Mouse (Mus musculus) heart, embryonic 11.5 days (tissue): ENCODE data around the gene Fbxo10. TPM values are rescaled to one million over a fixed set of nuclear protein-coding genes. Genes with fewer than 3 reads are reported as not detected.
"Not testable (repeated sequence)": the region's sequence is repeated elsewhere in the genome, so short reads cannot be mapped to it uniquely, and the experiment has no call there.

Experiments used
- ATAC-seq: fragments of 200-750 bp; cut with Nextera tagmentation; replicated peaks from 2 replicates; pipeline ENCODE4 v1.8.0; 2017; ENCODE audit warnings: moderate library complexity; ENCODE audit not compliant: insufficient number of reproducible peaks, low FRiP score, low TSS enrichment
- H3K27ac ChIP-seq: fragments of 300-500 bp; sonication (generic); 2 replicates; pipeline ENCODE4 v1.5.1; 2014; ENCODE audit warnings: mild to moderate bottlenecking, low read depth, low read length
- H3K27me3 ChIP-seq: fragments of 300-500 bp; sonication (generic); 2 replicates; pipeline ENCODE4 v1.6.1; 2014; ENCODE audit warnings: mild to moderate bottlenecking, low read length, mixed read lengths; ENCODE audit not compliant: control insufficient read depth, insufficient read depth
- H3K36me3 ChIP-seq: fragments of 300-500 bp; sonication (generic); 2 replicates; pipeline ENCODE4 v1.6.1; 2014; ENCODE audit warnings: mild to moderate bottlenecking, low read length, moderate library complexity, mixed read lengths; ENCODE audit not compliant: control insufficient read depth, insufficient read depth
- H3K4me1 ChIP-seq: fragments of 300-500 bp; sonication (generic); 2 replicates; pipeline ENCODE4 v1.6.1; 2014; ENCODE audit warnings: low read length; ENCODE audit not compliant: control insufficient read depth, insufficient read depth
- H3K4me2 ChIP-seq: fragments of 300-500 bp; sonication (generic); 2 replicates; pipeline ENCODE4 v1.6.1; 2014; ENCODE audit warnings: mild to moderate bottlenecking, moderate library complexity
- H3K4me3 ChIP-seq: fragments of 300-500 bp; sonication (generic); 2 replicates; pipeline ENCODE4 v1.5.1; 2014; ENCODE audit warnings: low read depth, low read length
- H3K9ac ChIP-seq: fragments of 300-500 bp; sonication (generic); 2 replicates; pipeline ENCODE4 v1.6.1; 2014; ENCODE audit warnings: mild to moderate bottlenecking, low read depth, low read length, moderate library complexity
- H3K9me3 ChIP-seq: fragments of 300-500 bp; sonication (generic); replicated peaks from 2 replicates; pipeline ENCODE4 v1.6.1; 2016; ENCODE audit warnings: low read length; ENCODE audit not compliant: control insufficient read depth
- WGBS: fragments of 180-500 bp; shearing (Covaris S2); extraction: QIAGEN DNeasy Blood & Tissue Kit; methylation state at CpG from one replicate; pipeline ENCODE4 v1.1.7; 2014; ENCODE audit not compliant: insufficient replicate concordance; 5-methylcytosine and 5-hydroxymethylcytosine counted together
- polyA plus RNA-seq: library from polyadenylated mRNA; unstranded; fragments of >200 nt; fragmentation: Nextera tagmentation; extraction: Ambion mirVana; gene quantifications from 2 replicates; pipeline ENCODE4 v1.2.1, GENCODE M21; 2014

Fbxo10 gene
- polyA plus RNA-seq, 1 experiment from 2014 or later = 6.4 TPM

DNA sequence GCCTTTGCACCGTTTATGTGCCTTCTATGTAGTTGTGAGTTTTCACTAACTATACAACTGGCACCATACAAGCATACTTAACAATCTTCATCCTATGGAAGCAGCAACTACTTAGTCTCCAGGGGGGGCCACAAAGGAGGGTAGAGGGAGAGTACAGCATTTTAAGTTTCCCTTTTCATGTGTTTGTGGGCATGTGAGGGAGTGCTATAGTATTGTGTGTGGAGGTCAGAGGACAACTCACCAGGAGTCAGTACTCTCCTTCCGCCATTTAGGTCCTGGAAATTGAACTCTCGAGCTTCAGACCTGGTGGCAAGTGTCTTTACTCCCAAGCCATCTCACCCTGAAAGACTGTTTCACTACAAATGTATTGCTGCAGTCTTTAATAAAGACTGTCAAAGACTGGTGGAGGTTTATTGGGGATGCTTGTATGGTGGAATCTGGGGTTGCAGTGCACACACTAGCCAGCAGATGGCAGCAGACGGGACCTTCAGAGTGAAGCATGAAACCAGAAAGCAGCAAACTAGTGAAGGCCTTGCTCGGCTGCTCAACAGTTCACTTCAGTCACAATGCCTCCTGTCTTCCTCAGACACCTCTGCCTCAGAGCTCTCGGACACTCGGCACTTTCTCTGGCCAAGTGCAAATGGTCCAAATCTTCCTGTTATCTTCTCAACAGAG, 12.9 kb upstream of the Fbxo10 start:
- H3K4me2 ChIP-seq = no peak overlapping the region
- no peak overlapping the region for H3K4me3 ChIP-seq
- 25% methylated on average over 7 of the region's 7 CpGs for WGBS
- no peaks in the 10 kb centered on the region for H3K9me3 ChIP-seq
- H3K36me3 ChIP-seq = peaks cover 2% of the 10 kb centered on the region; the same call in 1 of the 2 replicates
- no peak for ATAC-seq
- no peaks in the 10 kb centered on the region for H3K4me1 ChIP-seq
- H3K27me3 ChIP-seq = no peaks in the 10 kb centered on the region
- H3K9ac ChIP-seq = no peak overlapping the region
- no peak overlapping the region for H3K27ac ChIP-seq

DNA sequence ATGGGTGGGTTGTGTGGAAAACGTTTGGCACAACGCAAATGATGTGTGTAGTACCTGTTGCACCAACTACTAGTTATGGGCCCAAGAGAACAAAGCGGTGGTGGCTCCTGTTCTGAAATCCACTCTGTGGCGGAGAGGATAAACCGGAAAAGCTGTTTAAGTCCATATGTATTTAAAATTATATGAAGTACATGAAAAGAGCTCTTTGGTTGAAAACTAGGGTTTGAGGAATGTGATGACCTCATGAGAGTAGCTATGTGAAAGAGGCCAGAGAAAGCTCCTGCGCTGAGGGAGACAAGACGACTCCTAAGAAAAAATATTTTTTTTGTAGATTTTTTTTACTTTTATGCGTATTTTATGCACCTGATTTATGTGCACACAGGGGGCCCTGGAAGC, 489 bp upstream of the Fbxo10 start:
- WGBS = 48% methylated on average over 8 of the region's 8 CpGs
- H3K9me3 ChIP-seq = no peaks in the 10 kb centered on the region
- H3K9ac ChIP-seq = peak overlapping the region; percentile 58; the same call in 1 of the 2 replicates
- H3K4me1 ChIP-seq = peaks cover 6% of the 10 kb centered on the region
- H3K36me3 ChIP-seq = no peaks in the 10 kb centered on the region
- peak overlapping the region; percentile 61 for H3K27ac ChIP-seq
- ATAC-seq = no peak
- H3K4me3 ChIP-seq = peak overlapping the region; percentile 94
- peak overlapping the region; percentile 89 for H3K4me2 ChIP-seq
- no peaks in the 10 kb centered on the region for H3K27me3 ChIP-seq

DNA sequence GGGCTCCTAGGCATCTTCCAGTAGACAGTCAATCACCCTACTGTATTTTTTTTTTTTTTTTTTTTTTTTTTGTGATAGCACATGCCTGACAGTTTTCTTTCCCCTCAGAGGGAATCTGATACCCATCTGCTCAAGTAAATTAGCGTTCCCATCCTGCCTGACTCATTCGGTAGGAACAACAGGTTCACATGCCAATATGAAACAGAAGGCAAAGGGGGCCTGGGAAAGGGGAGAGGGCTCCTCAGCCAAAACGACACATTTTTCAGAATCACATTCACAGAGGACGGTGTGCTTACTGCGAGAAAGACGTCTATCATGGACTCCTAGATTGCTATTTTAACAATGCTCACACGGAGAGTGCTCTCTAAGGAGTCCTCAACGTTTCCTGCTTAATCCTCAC, 917 bp downstream of the Fbxo10 start:
- Histone ChIP-seq H3K4me1 (peaks cover 6% of the 10 kb centered on the region), H3K36me3 (no peaks in the 10 kb centered on the region), H3K27me3 (no peaks in the 10 kb centered on the region), H3K4me2 (peak overlapping the region; percentile 89), H3K27ac (no peak overlapping the region), H3K9me3 (no peaks in the 10 kb centered on the region), H3K4me3 (peak overlapping the region; percentile 94), H3K9ac (peak overlapping the region; percentile 95)
- WGBS = under 1% methylated on average over 8 of the region's 8 CpGs
- no peak for ATAC-seq

- H3K36me3 ChIP-seq = no peaks in the 10 kb centered on the region
- peaks cover 6% of the 10 kb centered on the region for H3K4me1 ChIP-seq
- peak overlapping the region; percentile 89 for H3K4me2 ChIP-seq
- ATAC-seq = no peak
- 71% methylated on average over 9 of the region's 9 CpGs for WGBS
- no peak overlapping the region for H3K9ac ChIP-seq
- H3K27ac ChIP-seq = 0 out of 2 replicates have a peak overlapping the region, but pooled peaks have one; percentile 7
- no peaks in the 10 kb centered on the region for H3K9me3 ChIP-seq
- H3K4me3 ChIP-seq = peak overlapping the region; percentile 15; the same call in 1 of the 2 replicates
- H3K27me3 ChIP-seq = no peaks in the 10 kb centered on the region
Measured at GRCm38 (mm10) chr4:45082951-45083350, 1.5 kb downstream of the Fbxo10 start.

DNA sequence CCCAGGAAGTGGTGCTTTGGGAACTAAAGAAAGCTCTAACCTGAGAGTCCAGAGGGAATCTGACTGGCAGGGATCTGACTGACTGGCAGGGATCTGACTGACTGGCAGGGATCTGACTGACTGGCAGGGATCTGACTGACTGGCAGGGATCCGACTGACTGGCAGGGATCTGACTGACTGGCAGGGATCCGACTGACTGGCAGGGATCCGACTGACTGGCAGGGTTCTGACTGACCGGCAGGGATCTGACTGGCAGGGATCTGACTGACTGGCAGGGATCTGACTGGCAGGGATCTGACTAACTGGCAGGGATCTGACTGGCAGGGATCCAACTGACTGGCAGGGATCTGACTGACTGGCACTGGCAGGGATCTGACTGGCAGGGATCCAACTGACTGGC, 3.4 kb downstream of the Fbxo10 start:
- not testable (repeated sequence) for H3K4me2 ChIP-seq, ATAC-seq, H3K9ac ChIP-seq, H3K27me3 ChIP-seq, H3K9me3 ChIP-seq, H3K27ac ChIP-seq, H3K4me3 ChIP-seq, H3K36me3 ChIP-seq, H3K4me1 ChIP-seq
- WGBS = 83% methylated on average over 4 of the region's 4 CpGs

GRCm38 (mm10) chr4:45073544-45073943, 10.9 kb downstream of the Fbxo10 start:
- Histone ChIP-seq H3K27me3 (no peaks in the 10 kb centered on the region), H3K4me2 (no peak overlapping the region), H3K27ac (no peak overlapping the region), H3K4me3 (no peak overlapping the region), H3K4me1 (no peaks in the 10 kb centered on the region), H3K9me3 (no peaks in the 10 kb centered on the region), H3K36me3 (no peaks in the 10 kb centered on the region), H3K9ac (no peak overlapping the region)
- no peak for ATAC-seq
- 59% methylated on average over 6 of the region's 6 CpGs for whole genome bisulfite sequencing

DNA sequence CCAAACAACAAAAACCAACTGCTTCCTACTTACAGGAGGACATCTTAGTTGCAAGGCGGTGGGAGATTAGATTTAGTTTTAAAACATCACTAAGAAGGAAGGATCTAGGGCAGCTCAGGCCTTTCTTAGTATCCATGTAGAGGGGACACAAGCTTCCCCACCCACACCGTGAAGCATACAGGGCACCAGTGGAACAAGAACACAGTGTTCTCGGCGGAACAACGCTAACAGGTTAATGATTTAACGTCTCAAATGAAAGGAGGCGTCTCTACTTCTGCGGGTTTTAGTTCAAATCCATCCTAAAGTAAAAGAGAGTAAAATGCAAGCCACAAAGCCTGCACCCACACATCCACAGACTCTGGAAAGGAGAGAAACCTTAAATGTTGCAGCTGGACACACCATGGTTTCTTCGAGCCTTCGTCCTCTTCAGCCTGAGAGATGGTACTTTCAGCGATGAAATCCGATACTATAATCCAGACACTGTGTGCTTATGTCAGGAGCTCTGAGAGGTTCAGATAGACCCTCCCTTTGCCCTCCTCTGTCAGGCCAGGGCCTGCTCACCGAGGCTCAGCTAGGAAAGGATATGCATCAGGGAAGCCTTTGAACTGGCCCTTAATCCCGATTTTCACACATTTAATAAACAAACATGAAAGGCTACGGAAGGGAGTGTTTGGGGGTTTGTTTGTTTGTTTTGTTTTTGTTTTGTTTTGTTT, 12.0 kb downstream of the Fbxo10 start:
- H3K9ac ChIP-seq = no peak overlapping the region
- no peak for ATAC-seq
- H3K4me1 ChIP-seq = no peaks in the 10 kb centered on the region
- H3K4me3 ChIP-seq = no peak overlapping the region
- no peaks in the 10 kb centered on the region for H3K36me3 ChIP-seq
- no peaks in the 10 kb centered on the region for H3K9me3 ChIP-seq
- 73% methylated on average over 15 of the region's 15 CpGs for WGBS
- H3K27ac ChIP-seq = no peak overlapping the region
- no peaks in the 10 kb centered on the region for H3K27me3 ChIP-seq
- H3K4me2 ChIP-seq = no peak overlapping the region

- Histone ChIP-seq H3K36me3 (no peaks in the 10 kb centered on the region), H3K4me1 (no peaks in the 10 kb centered on the region), H3K4me2 (no peak overlapping the region), H3K4me3 (no peak overlapping the region), H3K9me3 (no peaks in the 10 kb centered on the region), H3K27me3 (no peaks in the 10 kb centered on the region), H3K9ac (no peak overlapping the region), H3K27ac (no peak overlapping the region)
- ATAC-seq = no peak
- WGBS = 77% methylated on average over 4 of the region's 4 CpGs
Measured at GRCm38 (mm10) chr4:45067742-45068141, 16.7 kb downstream of the Fbxo10 start.
